Mouse (Mus musculus): ENCODE results near the gene Chd2. TPM values are rescaled to one million over a fixed set of nuclear protein-coding genes. Genes with fewer than 3 reads are reported as not detected.
"Not testable (repeated sequence)": the region's sequence is repeated elsewhere in the genome, so short reads cannot be mapped to it uniquely, and the experiment has no call there.

Chd2 gene
- total RNA-seq, 2 experiments from 2014 or later, result 47.7 to 50.3 TPM

- DNase-seq (ENCODE audit: low spot score in 2 of 2), result no peak
These were observed 18.4 kb downstream of the Chd2 start for GRCm38 (mm10) chr7:73523183-73523582.

DNA sequence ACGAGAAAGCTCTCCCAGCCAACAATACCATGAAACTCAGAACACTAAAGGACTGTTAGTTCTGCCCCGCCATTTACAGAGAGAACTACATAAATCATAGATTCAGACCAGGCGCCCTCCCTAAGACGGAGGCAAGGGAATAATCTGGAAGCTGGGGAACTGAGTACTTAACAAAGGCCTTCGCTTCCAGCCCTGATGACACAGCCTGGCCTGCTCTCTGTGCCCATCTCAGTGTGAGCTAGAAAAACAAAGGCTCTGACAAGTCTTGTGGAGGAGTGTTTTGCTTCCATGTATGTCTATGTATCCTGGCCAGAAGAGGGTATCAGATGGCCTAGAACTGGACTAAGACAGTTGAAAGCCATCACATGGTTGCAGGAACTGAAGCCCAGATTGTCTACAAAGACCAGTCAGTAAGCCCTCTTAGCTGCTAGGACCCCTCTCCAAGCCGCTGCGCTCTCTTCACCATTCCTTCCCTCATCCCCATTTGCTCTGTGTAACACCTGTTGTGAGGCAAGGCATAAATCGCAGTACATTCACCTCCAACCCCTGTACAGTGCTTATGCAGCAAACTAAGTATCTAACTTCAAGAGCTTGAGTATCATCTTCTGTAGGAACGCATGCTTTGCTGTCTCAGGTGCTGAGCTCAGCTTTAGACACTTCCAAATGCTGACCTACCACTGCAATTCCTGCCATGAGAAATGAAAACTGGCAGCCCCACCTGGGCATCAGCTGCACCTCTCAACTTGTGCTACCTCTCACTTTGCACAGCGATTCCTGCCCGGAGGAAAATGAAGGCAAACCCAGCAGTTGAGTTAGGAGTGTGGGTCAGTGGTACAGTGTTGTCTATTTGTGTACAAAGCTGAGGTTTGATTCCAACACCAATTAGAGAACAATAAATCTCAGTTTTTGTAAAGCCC lies 20.1 kb downstream of the Chd2 start:
- no peak for DNase-seq (ENCODE audit: low spot score in 2 of 2)

DNA sequence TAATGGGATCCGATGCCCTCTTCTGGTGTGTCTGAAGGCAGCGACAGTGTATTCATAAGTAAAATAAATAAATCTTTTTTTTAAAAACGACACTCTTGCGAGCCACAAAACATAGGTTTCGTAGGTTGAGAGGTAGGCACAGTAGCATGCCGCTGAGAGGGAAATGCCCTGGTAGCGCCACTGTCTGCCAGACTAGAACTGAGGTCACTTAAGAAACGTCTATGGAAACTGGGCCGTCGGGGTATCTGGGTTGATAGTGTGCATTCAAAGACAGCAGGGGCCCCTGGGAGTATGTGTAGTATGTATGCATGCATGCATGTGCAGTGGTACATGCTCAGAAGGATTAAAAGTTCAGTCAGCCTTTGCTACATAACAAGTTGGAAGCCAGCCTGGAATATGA lies 21.4 kb downstream of the Chd2 start:
- DNase-seq (ENCODE audit: low spot score in 2 of 2), result no peak

DNA sequence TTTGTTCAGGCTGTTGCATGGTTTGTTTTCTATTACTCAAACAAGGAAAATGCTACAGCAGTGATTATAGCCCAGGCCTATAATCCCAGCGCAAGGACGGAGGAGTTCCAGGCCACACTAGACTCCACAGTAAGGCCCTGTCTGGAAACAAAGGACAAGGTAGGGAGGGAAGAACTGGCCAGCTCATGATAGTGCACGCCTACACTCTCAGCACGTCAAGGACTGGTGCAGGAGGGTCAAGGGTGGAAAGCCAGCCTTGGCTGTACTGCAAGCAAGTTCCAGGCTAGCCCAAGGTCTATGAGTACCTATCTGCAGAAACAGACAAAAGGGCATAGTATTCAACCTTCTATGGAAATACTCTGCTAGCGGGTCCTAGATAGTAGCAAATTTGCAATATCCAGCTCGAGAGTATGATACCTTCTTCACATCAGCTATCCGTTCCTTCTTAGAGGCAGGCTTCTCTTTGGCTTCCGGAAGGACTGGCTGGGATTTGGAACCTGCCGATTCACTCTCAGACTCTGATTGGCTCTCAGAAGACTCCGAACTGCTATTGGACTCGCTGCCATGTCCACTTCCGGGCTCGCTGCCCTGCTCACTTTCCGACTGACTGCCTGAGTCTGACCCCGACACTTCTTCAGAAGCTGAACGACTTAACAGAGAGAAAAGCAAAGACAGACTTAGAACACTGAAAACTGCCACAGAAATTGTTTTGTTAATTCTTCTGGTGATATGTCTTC lies 22.4 kb downstream of the Chd2 start:
- no peak for DNase-seq (ENCODE audit: low spot score in 2 of 2)

- not testable (repeated sequence) for DNase-seq (ENCODE audit: low spot score in 2 of 2)
These were observed 23.2 kb downstream of the Chd2 start for GRCm38 (mm10) chr7:73518373-73518980.

DNA sequence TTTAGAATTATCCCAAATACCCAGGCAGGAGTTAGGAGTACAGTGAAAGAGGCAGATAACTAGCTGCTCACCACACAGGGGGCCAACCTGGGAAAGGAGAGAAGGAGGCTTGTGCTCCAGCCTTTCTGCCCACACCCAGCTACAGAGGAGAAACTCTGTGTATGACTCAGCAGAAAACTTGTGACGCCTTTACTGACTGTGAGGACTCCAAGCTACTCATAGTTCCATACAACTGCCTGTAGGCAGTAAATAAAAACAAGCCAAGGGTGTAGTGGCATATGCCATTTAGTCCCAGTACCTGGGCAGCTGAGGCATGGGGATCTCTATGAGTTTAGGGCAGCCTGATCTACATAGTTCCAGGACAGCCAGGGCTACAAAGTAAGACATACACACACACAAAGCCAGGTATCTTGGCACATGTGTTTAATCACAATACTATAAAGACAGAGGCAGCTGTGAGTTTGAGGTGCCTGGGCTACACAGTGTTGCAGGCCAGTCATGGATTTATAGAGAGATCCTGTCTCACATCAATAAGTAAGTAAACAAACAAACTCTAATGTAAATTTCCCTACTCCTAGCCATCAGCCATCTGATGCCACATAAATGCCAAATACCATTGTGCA lies 24.1 kb downstream of the Chd2 start:
- no peak for DNase-seq (ENCODE audit: low spot score in 2 of 2)

- no peak for DNase-seq (ENCODE audit: low spot score in 2 of 2)
These were observed 24.8 kb downstream of the Chd2 start for GRCm38 (mm10) chr7:73516820-73517219.

- no peak for DNase-seq (ENCODE audit: low spot score in 2 of 2)
These were observed 27.1 kb downstream of the Chd2 start for GRCm38 (mm10) chr7:73514560-73514959.

DNA sequence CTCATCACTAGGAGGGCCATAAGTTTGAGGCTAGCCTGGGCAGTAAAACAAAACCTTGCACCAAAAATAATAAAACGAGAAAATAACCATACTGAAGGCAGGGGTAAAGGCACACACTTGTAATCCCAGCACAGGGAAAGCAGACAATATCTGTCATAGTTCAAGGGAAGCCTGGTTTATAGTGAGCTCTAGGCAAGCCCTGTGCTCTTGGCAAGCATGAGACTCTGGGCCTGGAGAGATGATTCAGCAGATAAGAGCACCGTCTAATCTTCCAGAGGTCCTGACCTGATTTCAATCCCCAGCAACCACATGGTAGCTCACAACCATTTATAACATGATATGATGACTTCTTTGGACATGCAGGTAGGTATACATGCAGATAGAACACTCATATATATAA lies 29.2 kb downstream of the Chd2 start:
- no peak for DNase-seq (ENCODE audit: low spot score in 2 of 2)

- no peak for DNase-seq (ENCODE audit: low spot score in 2 of 2)
These were observed 32.9 kb downstream of the Chd2 start for GRCm38 (mm10) chr7:73508688-73509087.

DNA sequence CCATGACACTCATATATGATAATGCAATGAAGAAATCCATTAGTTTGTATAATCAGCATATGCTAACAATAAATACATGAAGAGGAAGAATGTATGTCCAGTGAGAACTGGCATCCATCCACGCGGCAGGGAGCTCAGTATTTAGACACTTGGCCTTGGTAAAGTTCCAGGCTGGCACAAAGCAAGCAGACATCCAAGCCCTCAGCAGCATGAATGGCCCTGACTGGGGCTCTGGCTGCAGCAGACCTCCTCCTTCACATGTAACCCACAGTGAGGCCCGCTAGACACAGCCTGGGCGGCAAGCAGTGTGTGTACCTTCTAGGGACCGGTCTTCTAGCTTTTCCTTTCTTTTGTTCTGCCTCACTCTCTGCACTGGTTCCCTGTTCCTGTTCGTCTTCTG lies 34.1 kb downstream of the Chd2 start:
- DNase-seq (ENCODE audit: low spot score in 2 of 2), result no peak

GRCm38 (mm10) chr7:73506852-73507251 lies 34.8 kb downstream of the Chd2 start:
- DNase-seq (ENCODE audit: low spot score in 2 of 2), result no peak

DNA sequence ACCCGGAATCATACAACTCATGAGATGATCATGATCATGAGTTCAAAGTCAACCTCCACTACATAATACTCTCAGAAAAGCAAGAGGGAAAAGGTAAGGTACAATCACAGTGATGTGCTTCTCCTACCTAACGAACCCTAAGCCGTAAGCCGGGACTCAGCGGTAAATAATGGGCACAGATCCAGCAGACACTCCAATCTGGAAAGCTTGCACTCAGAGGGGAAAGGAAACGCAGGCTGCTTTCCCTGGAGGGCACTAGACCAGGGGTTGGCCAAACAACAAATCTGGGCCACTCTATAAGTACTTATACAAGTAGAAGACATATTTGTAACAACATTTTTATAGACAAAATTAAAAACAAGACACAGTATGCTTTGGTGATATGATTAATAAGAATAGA lies 36.4 kb downstream of the Chd2 start:
- DNase-seq (ENCODE audit: low spot score in 2 of 2), result no peak

GRCm38 (mm10) chr7:73498200-73498599 lies 43.4 kb downstream of the Chd2 start:
- DNase-seq (ENCODE audit: low spot score in 2 of 2), result no peak

GRCm38 (mm10) chr7:73489261-73489660 lies 52.4 kb downstream of the Chd2 start:
- no peak for DNase-seq (ENCODE audit: low spot score in 2 of 2)

GRCm38 (mm10) chr7:73481094-73481493 lies 60.5 kb downstream of the Chd2 start:
- no peak for DNase-seq (ENCODE audit: low spot score in 2 of 2)

DNA sequence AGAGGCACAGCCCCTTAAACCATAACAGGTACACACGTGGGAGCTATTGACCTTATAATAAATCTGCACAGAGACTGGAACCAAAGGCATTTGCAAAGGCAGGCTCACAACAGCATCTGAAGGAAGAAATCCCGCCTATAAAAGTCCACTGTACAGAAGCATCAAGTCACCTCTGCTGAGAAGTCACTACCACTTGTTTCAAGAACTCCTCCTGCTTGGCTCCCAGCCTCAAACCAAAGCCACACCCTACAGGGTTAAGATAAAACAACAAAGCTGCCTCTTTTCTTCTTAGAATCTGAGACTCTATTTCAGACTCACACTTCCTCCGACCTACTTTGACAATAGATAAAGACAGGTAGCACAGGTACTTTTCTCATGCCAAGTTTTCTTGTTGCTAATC lies 62.1 kb downstream of the Chd2 start:
- no peak for DNase-seq (ENCODE audit: low spot score in 2 of 2)

GRCm38 (mm10) chr7:73478157-73479058 lies 63.2 kb downstream of the Chd2 start:
- no peak for DNase-seq (ENCODE audit: low spot score in 2 of 2)

GRCm38 (mm10) chr7:73467741-73468140 lies 73.9 kb downstream of the Chd2 start:
- no peak for DNase-seq (ENCODE audit: low spot score in 2 of 2)

DNA sequence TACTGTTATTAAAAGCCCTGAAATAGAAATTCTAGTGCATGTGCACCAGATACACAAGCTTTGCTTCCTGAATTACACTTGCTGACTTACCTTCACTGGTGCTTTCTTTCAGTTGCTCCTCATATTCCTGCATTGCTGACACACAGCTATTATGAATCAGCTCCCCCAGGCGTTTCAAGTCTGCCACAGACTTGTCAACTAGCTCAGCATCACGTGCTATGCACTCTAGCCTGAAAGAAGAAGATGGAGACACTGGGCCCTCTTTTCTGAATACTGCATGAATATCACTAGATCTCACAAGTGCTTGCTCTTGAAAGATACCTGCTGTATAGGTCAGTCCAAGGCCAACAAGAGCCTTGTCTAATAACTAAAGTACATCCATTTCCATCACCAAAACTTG lies 78.1 kb downstream of the Chd2 start:
- no peak for DNase-seq (ENCODE audit: low spot score in 2 of 2)

- no peak for DNase-seq (ENCODE audit: low spot score in 2 of 2)
These were observed 87.5 kb downstream of the Chd2 start for GRCm38 (mm10) chr7:73454113-73454512.
